Mouse (Mus musculus) G1E (cell line): ENCODE results near the gene Il17rc. TPM values are rescaled to one million over a fixed set of nuclear protein-coding genes. Genes with fewer than 3 reads are reported as not detected.

Experiments used
- ATAC-seq: 2 replicates; pipeline ENCODE4 v1.8.0; 2016; ENCODE audit warnings: mild to moderate bottlenecking; ENCODE audit not compliant: insufficient number of reproducible peaks, poor library complexity, low FRiP score, severe bottlenecking; ENCODE audit errors: extremely low read depth
- DNase-seq: peaks from one replicate; pipeline ENCODE4 v3.0.0; 2012; ENCODE audit warnings: low spot score
- H3K27me3 ChIP-seq: 2 replicates; pipeline ENCODE4 v1.6.1; 2012; ENCODE audit warnings: mild to moderate bottlenecking, low read length, inconsistent platforms; ENCODE audit not compliant: insufficient read depth
- H3K36me3 ChIP-seq: replicated peaks from 2 replicates; pipeline ENCODE3; 2012; ENCODE audit warnings: mild to moderate bottlenecking, inconsistent platforms
- H3K4me1 ChIP-seq: 2 replicates; pipeline ENCODE4 v1.6.1; 2012; ENCODE audit warnings: low read depth, low read length, inconsistent platforms, mixed read lengths; ENCODE audit not compliant: insufficient read depth
- H3K4me3 ChIP-seq: 2 replicates; pipeline ENCODE4 v1.5.1; 2012; ENCODE audit warnings: low read depth, mild to moderate bottlenecking, inconsistent platforms, low read length, moderate library complexity, mixed read lengths
- H3K9me3 ChIP-seq: replicated peaks from 2 replicates; pipeline ENCODE4 v1.6.1; 2012; ENCODE audit warnings: inconsistent platforms
- CTCF ChIP-seq: IDR thresholded peaks from 2 replicates; pipeline ENCODE4 v1.5.1; 2012; ENCODE audit warnings: low read depth, low read length, inconsistent platforms, mixed read lengths
- GATA1 ChIP-seq: IDR thresholded peaks from 2 replicates; pipeline ENCODE4 v1.6.1; 2012; ENCODE audit warnings: borderline replicate concordance, low read length, inconsistent platforms, mixed read lengths
- GATA2 ChIP-seq: IDR thresholded peaks from 2 replicates; pipeline ENCODE4 v1.6.1; 2012; ENCODE audit warnings: low read depth, low read length, inconsistent platforms, borderline replicate concordance
- POLR2AphosphoS5 ChIP-seq: IDR thresholded peaks from 2 replicates; pipeline ENCODE4 v1.6.1; 2012; ENCODE audit warnings: low read depth, low read length, inconsistent platforms; ENCODE audit not compliant: insufficient replicate concordance
- TAL1 ChIP-seq: conservative IDR thresholded peaks from 2 replicates; pipeline ENCODE4 v1.6.1; 2012; ENCODE audit warnings: low read depth, low read length, inconsistent platforms, mixed read lengths
- polyA plus RNA-seq: library from polyadenylated mRNA; stranded (reverse); fragments of >175 nt; gene quantifications from 2 replicates; pipeline ENCODE4 v1.2.3, GENCODE M21; 2012
- total RNA-seq, 2 experiments: library from RNA; stranded (forward) in 1 of 2; stranded (reverse) in 1 of 2; fragments of 200-1000 nt in 1 of 2; fragments of >200 nt in 1 of 2; fragmentation: Nextera tagmentation in 1 of 2; gene quantifications; 2 replicates each; pipeline ENCODE4 v1.2.3; 2014 to 2017

Gene Il17rc
- total and polyA plus RNA-seq, 3 experiments = 0.07 TPM; not detected in 2

DNA sequence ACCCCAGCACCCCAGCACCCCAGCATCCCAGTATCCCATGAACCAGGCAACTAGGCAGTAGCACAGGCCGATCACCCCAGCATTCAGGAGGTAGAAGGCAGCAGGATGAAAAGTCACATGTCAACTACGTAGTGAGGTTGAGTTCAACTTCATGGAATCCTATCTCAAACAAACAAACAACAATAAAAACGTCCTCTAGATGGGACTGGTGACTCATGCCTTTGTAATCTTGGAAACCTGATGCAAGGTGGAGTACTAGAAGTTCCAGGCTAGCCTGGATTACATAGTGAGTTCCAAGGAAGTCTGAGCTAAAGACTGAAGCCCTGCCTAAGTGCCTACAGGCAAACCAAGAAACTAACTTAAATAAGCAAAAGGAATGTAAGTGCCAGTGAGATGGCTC is 40.4 kb upstream of the Il17rc start:
- peaks cover 46% of the 10 kb centered on the region for H3K27me3 ChIP-seq
- no peak for TF ChIP-seq GATA1
- TF ChIP-seq TAL1 = no peak
- no peak for TF ChIP-seq POLR2AphosphoS5
- TF ChIP-seq CTCF = no peak
- TF ChIP-seq GATA2 = no peak
- no peaks in the 10 kb centered on the region for H3K36me3 ChIP-seq
- ATAC-seq (no peak), DNase-seq (no peak)
- no peak overlapping the region for H3K4me3 ChIP-seq
- H3K4me1 ChIP-seq = 0 out of 2 replicates have a peak, but pooled peaks cover 2% of the 10 kb centered on the region
- H3K9me3 ChIP-seq = peaks cover 5% of the 10 kb centered on the region

- Histone ChIP-seq H3K27me3 (peaks cover 50% of the 10 kb centered on the region), H3K4me3 (no peak overlapping the region), H3K4me1 (0 out of 2 replicates have a peak, but pooled peaks cover 2% of the 10 kb centered on the region), H3K36me3 (no peaks in the 10 kb centered on the region), H3K9me3 (peaks cover 5% of the 10 kb centered on the region)
- TF ChIP-seq CTCF (no peak), GATA2 (no peak), POLR2AphosphoS5 (no peak), GATA1 (no peak), TAL1 (no peak)
- DNase-seq (no peak), ATAC-seq (no peak)
Measured at GRCm38 (mm10) chr6:113431801-113432200, 39.4 kb upstream of the Il17rc start.

DNA sequence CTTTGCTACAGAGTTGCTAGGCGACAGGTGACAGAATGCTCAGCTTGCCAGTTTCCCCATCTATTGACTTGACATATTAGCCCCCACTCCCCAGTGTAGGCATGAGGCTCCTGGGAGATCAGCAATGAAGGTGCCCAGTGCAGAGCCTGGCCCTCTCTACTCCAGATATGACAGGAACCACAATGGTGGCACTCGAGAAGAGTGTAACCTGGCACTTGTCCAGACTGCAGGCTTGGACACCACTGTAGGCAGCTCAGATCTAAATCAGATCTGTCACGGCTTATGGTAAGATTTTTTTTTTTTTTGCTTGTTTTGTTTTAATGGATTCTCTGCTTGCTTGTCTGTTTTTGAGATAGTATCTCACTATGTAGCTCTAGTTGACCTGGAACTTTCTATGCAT is 37.6 kb upstream of the Il17rc start:
- H3K9me3 ChIP-seq = no peaks in the 10 kb centered on the region
- TF ChIP-seq CTCF = no peak
- TF ChIP-seq GATA1 = no peak
- no peak for TF ChIP-seq POLR2AphosphoS5
- no peak for TF ChIP-seq TAL1
- no peaks in the 10 kb centered on the region for H3K36me3 ChIP-seq
- ATAC-seq (no peak), DNase-seq (no peak)
- no peak overlapping the region for H3K4me3 ChIP-seq
- 0 out of 2 replicates have a peak, but pooled peaks cover 2% of the 10 kb centered on the region for H3K4me1 ChIP-seq
- H3K27me3 ChIP-seq = peaks cover 49% of the 10 kb centered on the region

GRCm38 (mm10) chr6:113434691-113435090 is 36.5 kb upstream of the Il17rc start:
- Histone ChIP-seq H3K27me3 (peaks cover 48% of the 10 kb centered on the region), H3K4me1 (0 out of 2 replicates have a peak, but pooled peaks cover 2% of the 10 kb centered on the region), H3K36me3 (no peaks in the 10 kb centered on the region), H3K9me3 (no peaks in the 10 kb centered on the region), H3K4me3 (no peak overlapping the region)
- DNase-seq = no peak
- no peak for ATAC-seq
- no peak for TF ChIP-seq GATA2
- TF ChIP-seq TAL1 = no peak
- no peak for TF ChIP-seq CTCF

DNA sequence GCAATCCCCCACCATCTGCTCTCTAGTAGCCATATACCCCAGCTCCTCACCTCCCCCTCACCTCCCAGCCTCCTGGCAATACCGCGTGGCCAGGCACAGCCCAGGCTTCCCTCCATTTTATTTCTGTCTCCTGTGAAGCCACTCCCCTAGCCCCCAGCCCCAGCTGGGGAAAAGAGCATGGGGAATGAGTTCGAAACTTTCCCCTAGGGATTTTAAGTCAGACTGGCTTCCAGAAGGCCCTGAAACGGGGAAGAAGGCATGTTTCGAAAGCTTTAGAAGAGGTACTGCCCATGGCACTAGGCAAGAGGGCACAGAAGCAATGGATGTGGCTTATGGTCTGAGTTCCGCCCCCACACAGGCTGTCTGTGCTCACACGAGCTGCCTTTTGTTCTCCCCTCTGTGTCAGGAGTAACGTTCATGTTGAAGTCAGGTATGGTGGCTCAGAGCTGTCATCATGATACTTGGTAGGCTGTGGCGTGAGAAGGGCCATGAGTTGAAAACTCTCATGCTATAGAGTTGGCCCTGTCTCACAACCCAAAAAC is 35.5 kb upstream of the Il17rc start, which contains the start of gene Cidec:
Cidec (minus strand) TSS at position 97 of the 542 bp plus-strand sequence.
- DNase-seq (no peak), ATAC-seq (no peak)
- Histone ChIP-seq H3K36me3 (no peaks in the 10 kb centered on the region), H3K4me3 (no peak within 1 kb of the TSS), H3K27me3 (peaks cover 50% of the 10 kb centered on the region), H3K9me3 (no peaks in the 10 kb centered on the region), H3K4me1 (0 out of 2 replicates have a peak, but pooled peaks cover 1% of the 10 kb centered on the region)
- TF ChIP-seq POLR2AphosphoS5 (no peak), GATA2 (no peak), CTCF (no peak)

DNA sequence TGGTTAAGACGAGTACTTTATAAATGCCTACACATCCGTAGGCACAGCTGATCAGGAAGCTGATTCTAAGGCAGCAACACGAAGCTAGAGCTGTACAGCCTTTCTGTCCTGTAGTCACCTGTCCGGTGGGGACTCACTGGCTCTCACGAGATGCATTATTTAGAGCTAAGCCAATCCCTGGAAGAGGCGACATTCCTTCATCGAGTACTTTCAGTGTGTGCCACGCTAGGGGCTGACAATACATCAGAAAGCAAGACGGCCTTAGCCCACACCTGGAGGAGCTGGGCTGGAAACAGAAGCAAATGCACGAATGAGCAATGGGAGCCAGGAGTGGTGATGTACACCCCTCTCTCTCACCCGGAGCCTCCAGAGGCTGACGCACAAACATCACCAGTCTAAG is 34.1 kb upstream of the Il17rc start:
- peaks cover 7% of the 10 kb centered on the region; the same call in 1 of the 2 replicates for H3K4me1 ChIP-seq
- DNase-seq (no peak), ATAC-seq (no peak)
- H3K27me3 ChIP-seq = peaks cover 44% of the 10 kb centered on the region
- no peak overlapping the region for H3K4me3 ChIP-seq
- H3K36me3 ChIP-seq = no peaks in the 10 kb centered on the region
- H3K9me3 ChIP-seq = no peaks in the 10 kb centered on the region
- TF ChIP-seq CTCF = no peak
- no peak for TF ChIP-seq GATA1
- no peak for TF ChIP-seq POLR2AphosphoS5
- no peak for TF ChIP-seq TAL1
- TF ChIP-seq GATA2 = no peak

- ATAC-seq = no peak
- no peak overlapping the region for H3K4me3 ChIP-seq
- peaks cover 14% of the 10 kb centered on the region; the same call in 1 of the 2 replicates for H3K4me1 ChIP-seq
- no peaks in the 10 kb centered on the region for H3K9me3 ChIP-seq
- DNase-seq = no peak
- no peaks in the 10 kb centered on the region for H3K36me3 ChIP-seq
- TF ChIP-seq GATA2 = no peak
- no peak for TF ChIP-seq CTCF
- TF ChIP-seq POLR2AphosphoS5 = no peak
- no peak for TF ChIP-seq GATA1
- no peak for TF ChIP-seq TAL1
- peaks cover 29% of the 10 kb centered on the region for H3K27me3 ChIP-seq
Measured at GRCm38 (mm10) chr6:113438721-113439430, 32.4 kb upstream of the Il17rc start.
